Mouse (Mus musculus) gastrocnemius, adult 2 months (tissue): Measurements from ENCODE around the gene Smim14. TPM values are rescaled to one million over a fixed set of nuclear protein-coding genes. Genes with fewer than 3 reads are reported as not detected.
A peak's percentile ranks its signal among the peaks of the same experiment; 100 is the strongest.
"Not testable (repeated sequence)": the region's sequence is repeated elsewhere in the genome, so short reads cannot be mapped to it uniquely, and the experiment has no call there.

Experiments used
- DNase-seq: peaks from one replicate; pipeline ENCODE4 v3.0.0; 2022
- H3K27ac ChIP-seq: fragments of 200-600 bp; 2 replicates; pipeline ENCODE4 v1.8.1; 2022; ENCODE audit warnings: mild to moderate bottlenecking
- H3K4me3 ChIP-seq: fragments of 200-600 bp; 2 replicates; pipeline ENCODE4 v1.8.1; 2022; ENCODE audit warnings: mild to moderate bottlenecking, moderate library complexity
- CTCF ChIP-seq: fragments of 200-600 bp; IDR thresholded peaks from 2 replicates; pipeline ENCODE4 v1.8.1; 2022; ENCODE audit warnings: antibody characterized with exemption, mild to moderate bottlenecking, moderate library complexity
- intact Hi-C: fragments of 180-260 bp; cut with DNase I; formaldehyde crosslinking; loops from one replicate; pipeline ENCODE4 v1.15.1; 2025
- total RNA-seq, 2 experiments: library from RNA; stranded (reverse); gene quantifications; 2 replicates each; pipeline ENCODE4 v1.2.3; 2021

Gene Smim14
- total RNA-seq, 2 experiments from 2014 or later = 39.2 to 41.7 TPM

- H3K4me3 ChIP-seq = no peak overlapping the region
- intact Hi-C loops = no loop called here
- TF ChIP-seq CTCF = peak; percentile 63
- peak; percentile 70 for DNase-seq
- peak overlapping the region; percentile 28; the same call in 1 of the 2 replicates for H3K27ac ChIP-seq
Observed at GRCm38 (mm10) chr5:65478224-65478623, 58.8 kb downstream of the Smim14 start.

- intact Hi-C loops, H3K27ac ChIP-seq, H3K4me3 ChIP-seq, DNase-seq: not testable (repeated sequence)
Observed at GRCm38 (mm10) chr5:65476739-65477138, 60.2 kb downstream of the Smim14 start.

DNA sequence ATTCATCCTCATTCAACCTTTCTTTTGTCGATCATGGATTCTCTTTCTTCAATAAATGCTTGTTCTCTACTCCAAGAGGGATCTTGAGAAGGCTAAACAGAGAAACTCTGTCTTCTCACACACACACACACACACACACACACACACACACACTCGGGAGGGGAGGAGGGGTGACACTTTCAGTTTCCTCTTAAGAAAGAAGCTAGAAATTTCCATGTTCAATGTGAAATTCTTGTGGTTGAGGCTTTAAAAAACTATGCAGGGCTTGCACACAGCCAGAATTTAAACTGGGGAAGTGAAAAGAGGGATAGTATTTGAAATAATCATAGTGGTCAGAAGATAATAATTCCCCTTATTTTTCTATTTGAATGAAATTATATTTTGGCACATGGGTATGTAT lies 61.2 kb downstream of the Smim14 start:
- Histone ChIP-seq H3K27ac (peak overlapping the region; percentile 38; the same call in 1 of the 2 replicates), H3K4me3 (no peak overlapping the region)
- no peak for DNase-seq
- no peak for TF ChIP-seq CTCF
- intact Hi-C loops = no loop called here

DNA sequence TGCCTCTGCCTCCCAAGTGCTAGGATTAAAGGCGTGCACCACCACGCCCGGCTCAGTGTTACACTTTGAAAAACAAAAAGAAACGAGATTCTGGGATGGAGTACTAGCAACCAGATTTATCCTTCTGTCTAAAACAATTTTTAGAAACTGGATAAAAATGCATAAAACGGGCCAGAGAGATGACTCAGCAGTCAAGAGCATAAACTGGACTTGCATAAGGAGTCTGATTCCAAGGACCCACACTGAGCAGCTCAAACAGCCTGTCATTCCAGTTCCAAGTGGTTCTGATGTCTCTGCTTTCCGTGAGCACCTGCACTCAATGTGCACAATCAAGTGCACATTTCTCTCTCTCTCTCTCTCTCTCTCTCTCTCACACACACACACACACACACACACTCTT lies 67.2 kb downstream of the Smim14 start:
- TF ChIP-seq CTCF = no peak
- Histone ChIP-seq H3K27ac (peak overlapping the region; percentile 28; the same call in 1 of the 2 replicates), H3K4me3 (no peak overlapping the region)
- no peak for DNase-seq
- intact Hi-C loops = no loop called here

DNA sequence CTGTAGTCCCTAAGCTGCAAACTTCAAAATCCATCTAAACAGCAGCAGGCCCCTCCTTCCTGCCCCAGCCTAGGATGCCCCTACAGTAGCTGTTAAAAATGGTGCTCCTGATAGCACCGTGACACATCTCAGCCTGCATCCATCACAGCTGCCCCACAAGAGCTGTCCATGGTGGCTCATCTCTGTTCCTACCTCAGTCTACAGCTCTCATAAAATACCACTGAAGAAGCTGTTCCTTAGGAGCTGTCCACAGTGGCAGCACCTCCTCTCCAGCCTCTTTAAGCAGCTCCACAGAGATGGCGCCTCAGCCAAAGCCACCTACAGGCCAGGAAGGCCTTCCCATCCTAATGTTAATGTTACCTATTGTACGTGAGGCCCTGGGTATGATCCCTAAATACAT lies 70.1 kb downstream of the Smim14 start:
- intact Hi-C loops = no loop called here
- TF ChIP-seq CTCF = no peak
- no peak overlapping the region for H3K27ac ChIP-seq
- DNase-seq = no peak
- H3K4me3 ChIP-seq = no peak overlapping the region

DNA sequence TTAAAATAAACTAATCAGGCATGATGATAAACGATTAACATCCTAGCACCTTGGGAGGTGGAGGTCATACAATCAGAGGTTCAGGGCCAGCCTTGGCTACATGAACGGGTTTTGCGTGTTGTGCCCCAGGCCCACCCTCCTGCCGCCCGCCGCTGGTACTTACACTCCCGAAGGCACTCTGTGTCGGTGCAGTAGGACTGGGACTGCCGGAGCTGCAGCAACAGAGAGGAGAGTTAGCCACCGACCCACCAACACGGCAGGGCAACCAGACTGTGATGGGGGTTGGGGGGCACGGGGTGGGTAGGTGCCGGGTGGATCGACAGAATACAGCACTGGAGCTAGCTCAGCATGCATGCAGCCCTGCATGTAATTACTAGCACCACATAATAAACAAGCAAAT lies 76.6 kb downstream of the Smim14 start:
- Histone ChIP-seq H3K27ac (peak overlapping the region; percentile 89), H3K4me3 (no peak overlapping the region)
- TF ChIP-seq CTCF = no peak
- DNase-seq = no peak
- intact Hi-C loops = no loop called here

GRCm38 (mm10) chr5:65459454-65459853 lies 77.5 kb downstream of the Smim14 start:
- no peak for DNase-seq
- H3K27ac ChIP-seq = peak overlapping the region; percentile 89
- TF ChIP-seq CTCF = no peak
- intact Hi-C loops = no loop called here
- peak overlapping the region; percentile 42 for H3K4me3 ChIP-seq

- no peak overlapping the region for H3K4me3 ChIP-seq
- intact Hi-C loops = no loop called here
- H3K27ac ChIP-seq = peak overlapping the region; percentile 89
- no peak for DNase-seq
- no peak for TF ChIP-seq CTCF
Observed at GRCm38 (mm10) chr5:65457846-65458245, 79.1 kb downstream of the Smim14 start.

DNA sequence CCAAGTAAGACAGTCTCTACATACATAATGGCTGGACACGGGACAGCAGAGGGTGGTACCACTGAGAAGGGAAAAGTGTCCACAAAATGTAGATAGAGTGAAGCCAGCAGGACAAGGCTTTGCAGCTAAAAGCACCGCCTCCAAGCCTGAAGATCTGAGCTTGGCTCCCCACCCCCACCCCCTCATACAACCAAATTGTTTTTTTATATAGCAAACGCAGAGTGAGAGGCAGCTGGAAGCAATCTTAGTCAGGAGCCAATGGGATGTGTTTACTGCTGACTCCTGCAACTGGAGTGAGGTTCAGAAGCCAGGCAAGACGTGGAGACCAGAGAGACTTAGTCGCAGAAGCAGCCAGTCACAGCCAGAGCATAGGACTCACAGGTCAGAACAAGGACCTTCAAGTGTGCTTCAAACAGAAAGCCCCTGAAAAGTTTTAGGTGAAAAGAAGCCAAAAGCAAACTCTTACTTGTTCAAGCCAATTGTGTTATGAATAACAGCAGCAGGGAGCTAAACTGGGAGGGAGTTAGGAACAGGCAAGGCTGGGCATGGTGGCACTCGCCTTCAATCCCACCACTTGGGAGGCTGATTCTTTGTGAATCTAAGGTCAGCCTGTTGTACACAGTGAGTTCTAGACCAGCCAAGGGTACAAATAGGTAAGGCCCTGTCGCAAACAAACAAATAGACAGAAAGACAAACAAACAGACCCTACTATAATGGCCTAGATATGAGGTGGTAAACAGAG lies 79.7 kb downstream of the Smim14 start:
- no peak for DNase-seq
- intact Hi-C loops = no loop called here
- TF ChIP-seq CTCF = no peak
- Histone ChIP-seq H3K4me3 (no peak overlapping the region), H3K27ac (peak overlapping the region; percentile 89)

GRCm38 (mm10) chr5:65454771-65455170 lies 82.2 kb downstream of the Smim14 start:
- H3K27ac ChIP-seq = peak overlapping the region; percentile 89
- peak; percentile 64 for DNase-seq
- no peak for TF ChIP-seq CTCF
- H3K4me3 ChIP-seq = no peak overlapping the region
- intact Hi-C loops = no loop called here

- TF ChIP-seq CTCF = no peak
- no peak overlapping the region for H3K4me3 ChIP-seq
- intact Hi-C loops = no loop called here
- DNase-seq = no peak
- peak overlapping the region; percentile 70; the same call in 1 of the 2 replicates for H3K27ac ChIP-seq
Observed at GRCm38 (mm10) chr5:65448941-65449340, 88.0 kb downstream of the Smim14 start.

- peak; percentile 60 for DNase-seq
- H3K4me3 ChIP-seq = no peak overlapping the region
- intact Hi-C loops = no loop called here
- peak overlapping the region; percentile 70 for H3K27ac ChIP-seq
- no peak for TF ChIP-seq CTCF
Observed at GRCm38 (mm10) chr5:65447826-65448225, 89.2 kb downstream of the Smim14 start.

DNA sequence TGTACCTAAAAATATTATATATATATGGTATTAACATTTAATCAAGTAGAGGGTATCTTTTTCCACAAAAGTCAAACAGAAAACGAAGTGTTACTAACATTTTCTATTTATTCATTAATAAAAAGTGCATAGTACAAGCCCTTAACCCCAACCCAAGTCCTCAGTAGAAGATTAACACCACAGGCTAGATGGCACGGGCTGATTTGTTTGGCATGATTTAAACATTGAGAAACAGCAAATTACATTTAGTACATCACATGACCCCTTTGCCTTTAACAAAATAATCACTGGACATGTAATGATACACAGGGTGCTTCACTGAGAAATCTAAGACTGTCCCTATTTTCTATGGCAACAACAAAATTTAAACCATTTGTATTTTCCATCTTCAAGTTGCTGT lies 90.2 kb downstream of the Smim14 start:
- DNase-seq = no peak
- intact Hi-C loops = no loop called here
- Histone ChIP-seq H3K4me3 (no peak overlapping the region), H3K27ac (no peak overlapping the region)
- no peak for TF ChIP-seq CTCF

GRCm38 (mm10) chr5:65444981-65445380 lies 92.0 kb downstream of the Smim14 start:
- intact Hi-C loops = no loop called here
- no peak for DNase-seq
- Histone ChIP-seq H3K4me3 (no peak overlapping the region), H3K27ac (no peak overlapping the region)
- no peak for TF ChIP-seq CTCF
